Comparison of ENCODE assay signal across 8 mouse cellular contexts in genomic region chr16:5202681-5203080, GRCm38 (mm10). TPM values are rescaled to one million over a fixed set of nuclear protein-coding genes. Genes with fewer than 3 reads are reported as not detected.
DNase-seq lines count a peak whose midpoint lies in the region; ATAC-seq and TF ChIP-seq lines count a peak whose summit lies in the region.

No protein-coding gene starts in this region.

- H3K4me2 ChIP-seq in embryonic facial prominence, embryonic 11.5 days (ENCODE audit: low read depth, low read length) = peak overlapping the region; percentile 97
- peak overlapping the region; percentile 95 for H3K4me2 ChIP-seq in neural tube, embryonic 14.5 days (ENCODE audit: low read depth, low read length)

- TF ChIP-seq CTCF in lung, adult 2 months (IDR thresholded peaks at IDR 0.05; ENCODE audit: insufficient read depth, low read length) = peak; percentile 80

- peak; percentile 67 for DNase-seq in CD4-positive, CD25-positive, alpha-beta regulatory T cell, adult 2 months (ENCODE audit: low read depth, low spot score)
- DNase-seq in Muller cell, postnatal 12 days (ENCODE audit: inconsistent ontology term) = peak; percentile 18
- peak; percentile 65 for DNase-seq in embryonic facial prominence, embryonic 11.5 days (ENCODE audit: low spot score)
- peak; percentile 59 to 69 for DNase-seq in heart, postnatal 14 days
- DNase-seq in kidney, postnatal 4 days = peak; percentile 60 to 69
- peak; percentile 59 for DNase-seq in lung, adult 2 months

- H3K36me3 ChIP-seq in embryonic facial prominence, embryonic 11.5 days (replicated peaks; ENCODE audit: control insufficient read depth, insufficient read depth, low read depth, low read length) = no peaks in the 10 kb centered on the region
- H3K36me3 ChIP-seq in neural tube, embryonic 14.5 days (ENCODE audit: control insufficient read depth, insufficient read depth, low read length) = no peaks in the 10 kb centered on the region

- H3K4me3 ChIP-seq in embryonic facial prominence, embryonic 11.5 days (ENCODE audit: low read depth, low read length) = peak overlapping the region; percentile 83
- peak overlapping the region; percentile 83 for H3K4me3 ChIP-seq in lung, adult 2 months (replicated peaks; ENCODE audit: extremely low read depth, low read depth, low read length)
- H3K4me3 ChIP-seq in neural tube, embryonic 14.5 days (ENCODE audit: low read depth, low read length) = peak overlapping the region; percentile 73

- no peaks in the 10 kb centered on the region for H3K27me3 ChIP-seq in embryonic facial prominence, embryonic 11.5 days (ENCODE audit: control insufficient read depth, insufficient read depth, low read length)
- no peaks in the 10 kb centered on the region for H3K27me3 ChIP-seq in neural tube, embryonic 14.5 days (ENCODE audit: control insufficient read depth, insufficient read depth, low read length)

- H3K4me1 ChIP-seq in embryonic facial prominence, embryonic 11.5 days (ENCODE audit: control insufficient read depth, insufficient read depth, low read length) = no peaks in the 10 kb centered on the region
- no peaks in the 10 kb centered on the region; the same call in 1 of the 2 replicates for H3K4me1 ChIP-seq in lung, adult 2 months (ENCODE audit: control insufficient read depth, insufficient read depth, low read length)
- H3K4me1 ChIP-seq in neural tube, embryonic 14.5 days (ENCODE audit: control insufficient read depth, insufficient read depth, low read length) = peaks cover 7% of the 10 kb centered on the region; the same call in 1 of the 2 replicates

- H3K9ac ChIP-seq in embryonic facial prominence, embryonic 11.5 days (replicated peaks; ENCODE audit: low read length) = no peak overlapping the region
- H3K9ac ChIP-seq in neural tube, embryonic 14.5 days (replicated peaks; ENCODE audit: low read depth, low read length) = no peak overlapping the region

- TF ChIP-seq POLR2A in lung, adult 2 months (IDR thresholded peaks at IDR 0.05; ENCODE audit: borderline replicate concordance, extremely low read depth, low read depth, low read length) = no peak

- intact Hi-C loops in heart, postnatal 14 days (cut with DNase I) = loop anchor here (2.0 kb wide), 2 partner anchors 42 to 52 kb away; partner anchors contain the start of gene Eef2kmt

- ATAC-seq in embryonic facial prominence, embryonic 11.5 days (replicated peaks; ENCODE audit: insufficient number of reproducible peaks, low FRiP score, low TSS enrichment, low read depth) = no peak
- ATAC-seq in neural tube, embryonic 14.5 days (ENCODE audit: low read depth) = no peak
- ATAC-seq in inflammation-experienced regulatory T-cells, adult 6 months = no peak

- no peaks in the 10 kb centered on the region for H3K9me3 ChIP-seq in embryonic facial prominence, embryonic 11.5 days (replicated peaks; ENCODE audit: control insufficient read depth, low read length)
- H3K9me3 ChIP-seq in neural tube, embryonic 14.5 days (ENCODE audit: control insufficient read depth, low read length) = no peaks in the 10 kb centered on the region

- whole genome bisulfite sequencing in embryonic facial prominence, embryonic 11.5 days = 12% methylated on average over 4 of the region's 4 CpGs
- 11% methylated on average over 4 of the region's 4 CpGs for WGBS in lung, adult 2 months
- WGBS in neural tube, embryonic 14.5 days = 14% methylated on average over 4 of the region's 4 CpGs

- no peak overlapping the region for H3K27ac ChIP-seq in embryonic facial prominence, embryonic 11.5 days (replicated peaks; ENCODE audit: low read depth, low read length)
- no peak overlapping the region for H3K27ac ChIP-seq in neural tube, embryonic 14.5 days (ENCODE audit: low read depth, low read length)

RNA-seq across cellular contexts. Expression of gene Nagpa, which starts 1.1 kb away (rescaled TPM):
- polyA plus RNA-seq in embryonic facial prominence, embryonic 11.5 days (2014; fragmentation: Nextera tagmentation; extraction: Ambion mirVana) = 10.7 and 13.6 TPM in 2 replicates
- total RNA-seq in heart, postnatal 14 days (2021) = 10 to 100 TPM in 1 of 2 experiments, 1 to 10 TPM in 1; 8.8 to 10.4 TPM
- 48.6 and 59.7 TPM in 2 replicates for polyA plus RNA-seq in lung, adult 2 months (2012; rRNA removed)
- 8.9 and 10.3 TPM in 2 replicates for polyA plus RNA-seq in neural tube, embryonic 14.5 days (2014; fragmentation: Nextera tagmentation; extraction: Ambion mirVana)
- 10 to 100 TPM; 10.4 to 18.7 (median 13.5) TPM for polyA plus RNA-seq in inflammation-experienced regulatory T-cells, adult 6 months (2017; shearing (Covaris generic))

RNA-seq across cellular contexts. Expression of gene AU021092, which starts 19.4 kb away (rescaled TPM):
- 2.0 and 3.1 TPM in 2 replicates for polyA plus RNA-seq in embryonic facial prominence, embryonic 11.5 days (2014; fragmentation: Nextera tagmentation; extraction: Ambion mirVana)
- 10 to 100 TPM; 29.1 to 31.6 TPM for total RNA-seq in heart, postnatal 14 days (2021)
- 122 and 139 TPM in 2 replicates for polyA plus RNA-seq in lung, adult 2 months (2012; rRNA removed)
- 13.0 and 14.2 TPM in 2 replicates for polyA plus RNA-seq in neural tube, embryonic 14.5 days (2014; fragmentation: Nextera tagmentation; extraction: Ambion mirVana)
- not detected for polyA plus RNA-seq in inflammation-experienced regulatory T-cells, adult 6 months (2017; shearing (Covaris generic))

RNA-seq across cellular contexts. Expression of gene Alg1, which starts 30.7 kb away (rescaled TPM):
- 22.6 and 26.1 TPM in 2 replicates for polyA plus RNA-seq in embryonic facial prominence, embryonic 11.5 days (2014; fragmentation: Nextera tagmentation; extraction: Ambion mirVana)
- 10 to 100 TPM; 14.8 to 15.3 TPM for total RNA-seq in heart, postnatal 14 days (2021)
- 64.6 and 74.1 TPM in 2 replicates for polyA plus RNA-seq in lung, adult 2 months (2012; rRNA removed)
- 41.3 and 42.4 TPM in 2 replicates for polyA plus RNA-seq in neural tube, embryonic 14.5 days (2014; fragmentation: Nextera tagmentation; extraction: Ambion mirVana)
- polyA plus RNA-seq in inflammation-experienced regulatory T-cells, adult 6 months (2017; shearing (Covaris generic)) = 10 to 100 TPM; 12.5 to 26.5 (median 26.5) TPM

RNA-seq across cellular contexts. Expression of gene Eef2kmt, which starts 53.1 kb away (rescaled TPM):
- polyA plus RNA-seq in embryonic facial prominence, embryonic 11.5 days (2014; fragmentation: Nextera tagmentation; extraction: Ambion mirVana) = 13.3 and 15.6 TPM in 2 replicates
- 1 to 10 TPM; 9.2 to 9.3 TPM for total RNA-seq in heart, postnatal 14 days (2021)
- 46.1 and 60.1 TPM in 2 replicates for polyA plus RNA-seq in lung, adult 2 months (2012; rRNA removed)
- polyA plus RNA-seq in neural tube, embryonic 14.5 days (2014; fragmentation: Nextera tagmentation; extraction: Ambion mirVana) = 6.6 and 7.0 TPM in 2 replicates
- 10 to 100 TPM; 32.3 to 53.6 (median 47.8) TPM for polyA plus RNA-seq in inflammation-experienced regulatory T-cells, adult 6 months (2017; shearing (Covaris generic))

RNA-seq across cellular contexts. Expression of gene Sec14l5, which starts 55.8 kb away (rescaled TPM):
- 0.07 and 0.08 TPM in 2 replicates for polyA plus RNA-seq in embryonic facial prominence, embryonic 11.5 days (2014; fragmentation: Nextera tagmentation; extraction: Ambion mirVana)
- under 1 TPM; 0.36 to 0.41 TPM for total RNA-seq in heart, postnatal 14 days (2021)
- polyA plus RNA-seq in lung, adult 2 months (2012; rRNA removed) = 1.3 and 2.9 TPM in 2 replicates
- 0.27 and 0.28 TPM in 2 replicates for polyA plus RNA-seq in neural tube, embryonic 14.5 days (2014; fragmentation: Nextera tagmentation; extraction: Ambion mirVana)
- polyA plus RNA-seq in inflammation-experienced regulatory T-cells, adult 6 months (2017; shearing (Covaris generic)) = not detected
